Mouse (Mus musculus) embryonic facial prominence, embryonic 14.5 days (tissue): Measurements from ENCODE around the gene Sox4. TPM values are rescaled to one million over a fixed set of nuclear protein-coding genes. Genes with fewer than 3 reads are reported as not detected.

Experiments
- ATAC-seq: fragments of 200-750 bp; cut with Nextera tagmentation; 2 replicates; pipeline ENCODE4 v1.8.0; 2017; ENCODE audit warnings: low read depth, moderate number of reproducible peaks, moderate TSS enrichment
- DNase-seq: peaks from one replicate; pipeline ENCODE4 v3.0.0-alpha.2; 2015; ENCODE audit warnings: low spot score
- H3K27ac ChIP-seq: fragments of 300-500 bp; sonication (generic); replicated peaks from 2 replicates; pipeline ENCODE4 v1.5.1; 2014; ENCODE audit warnings: low read depth, mild to moderate bottlenecking, low read length, moderate library complexity
- H3K27me3 ChIP-seq: fragments of 300-500 bp; sonication (generic); replicated peaks from 2 replicates; pipeline ENCODE4 v1.6.1; 2014; ENCODE audit warnings: low read length; ENCODE audit not compliant: control insufficient read depth, insufficient read depth
- H3K36me3 ChIP-seq: fragments of 300-500 bp; sonication (generic); 2 replicates; pipeline ENCODE4 v1.6.1; 2014; ENCODE audit warnings: low read length, mixed read lengths; ENCODE audit not compliant: control insufficient read depth, insufficient read depth
- H3K4me1 ChIP-seq: fragments of 300-500 bp; sonication (generic); 2 replicates; pipeline ENCODE4 v1.6.1; 2014; ENCODE audit warnings: antibody characterized with exemption, low read length; ENCODE audit not compliant: control insufficient read depth, insufficient read depth
- H3K4me2 ChIP-seq: fragments of 300-500 bp; sonication (generic); 2 replicates; pipeline ENCODE4 v1.6.1; 2014; ENCODE audit warnings: low read depth, mild to moderate bottlenecking, low read length, moderate library complexity, mixed read lengths
- H3K4me3 ChIP-seq: fragments of 300-500 bp; sonication (generic); 2 replicates; pipeline ENCODE4 v1.5.1; 2014; ENCODE audit warnings: low read depth, mild to moderate bottlenecking, low read length
- H3K9ac ChIP-seq: fragments of 300-500 bp; sonication (generic); 2 replicates; pipeline ENCODE4 v1.6.1; 2014; ENCODE audit warnings: low read depth, mild to moderate bottlenecking, low read length, moderate library complexity, mixed read lengths
- H3K9me3 ChIP-seq: fragments of 300-500 bp; sonication (generic); 2 replicates; pipeline ENCODE4 v1.6.1; 2016; ENCODE audit warnings: low read length; ENCODE audit not compliant: control insufficient read depth
- WGBS: fragments of 180-500 bp; shearing (Covaris S2); extraction: QIAGEN DNeasy Blood & Tissue Kit; methylation state at CpG from one replicate; pipeline ENCODE4 v1.1.7; 2014; 5-methylcytosine and 5-hydroxymethylcytosine counted together
- polyA plus RNA-seq: library from polyadenylated mRNA; unstranded; fragments of >200 nt; fragmentation: Nextera tagmentation; extraction: Ambion mirVana; gene quantifications from 2 replicates; pipeline ENCODE4 v1.2.1, GENCODE M21; 2014

Sox4 gene
- polyA plus RNA-seq: 62.7 and 67.5 TPM in 2 replicates

GRCm38 (mm10) chr13:28953581-28953991 is at the start of gene Sox4:
Gene Sox4 (minus strand): TSS chr13:28953713.
- no peaks in the 10 kb centered on the region for H3K27me3 ChIP-seq
- peak within 1 kb of the TSS; percentile 68 for H3K4me2 ChIP-seq
- peak; percentile 100 for DNase-seq
- peaks cover 5% of the 10 kb centered on the region; the same call in 1 of the 2 replicates for H3K36me3 ChIP-seq
- peak within 1 kb of the TSS; percentile 99 for H3K4me3 ChIP-seq
- WGBS: under 1% methylated on average over 19 of the region's 19 CpGs
- 0 out of 2 replicates have a peak, but pooled peaks cover 8% of the 10 kb centered on the region for H3K4me1 ChIP-seq
- ATAC-seq: peak; percentile 90
- no peaks in the 10 kb centered on the region for H3K9me3 ChIP-seq
- peak within 1 kb of the TSS; percentile 100 for H3K9ac ChIP-seq
- H3K27ac ChIP-seq: peak within 1 kb of the TSS; percentile 100

- Histone ChIP-seq H3K9me3 (no peaks in the 10 kb centered on the region), H3K4me3 (no peak overlapping the region), H3K4me1 (no peaks in the 10 kb centered on the region), H3K27me3 (no peaks in the 10 kb centered on the region), H3K9ac (no peak overlapping the region), H3K36me3 (no peaks in the 10 kb centered on the region), H3K4me2 (no peak overlapping the region), H3K27ac (no peak overlapping the region)
- ATAC-seq: no peak
- no peak for DNase-seq
- WGBS: 52% methylated on average over 7 of the region's 7 CpGs
These were observed 38.6 kb upstream of the Sox4 start for GRCm38 (mm10) chr13:28991899-28992664.

- no peak overlapping the region for H3K4me2 ChIP-seq
- ATAC-seq (peak; percentile 55; the same call in 1 of the 2 replicates), DNase-seq (peak; percentile 18)
- 32% methylated on average over 16 of the region's 16 CpGs for WGBS
- H3K4me3 ChIP-seq: no peak overlapping the region
- no peaks in the 10 kb centered on the region for H3K9me3 ChIP-seq
- no peaks in the 10 kb centered on the region for H3K27me3 ChIP-seq
- no peaks in the 10 kb centered on the region for H3K36me3 ChIP-seq
- H3K27ac ChIP-seq: no peak overlapping the region
- H3K4me1 ChIP-seq: no peaks in the 10 kb centered on the region
- H3K9ac ChIP-seq: no peak overlapping the region
These were observed 35.5 kb upstream of the Sox4 start for GRCm38 (mm10) chr13:28988751-28989703.

GRCm38 (mm10) chr13:28980681-28981080 is 27.2 kb upstream of the Sox4 start:
- Histone ChIP-seq H3K9me3 (peaks cover 5% of the 10 kb centered on the region; the same call in 1 of the 2 replicates), H3K27me3 (no peaks in the 10 kb centered on the region), H3K36me3 (no peaks in the 10 kb centered on the region), H3K4me2 (no peak overlapping the region), H3K27ac (no peak overlapping the region), H3K9ac (no peak overlapping the region), H3K4me1 (no peaks in the 10 kb centered on the region), H3K4me3 (no peak overlapping the region)
- DNase-seq (no peak), ATAC-seq (no peak)
- 72% methylated on average over 3 of the region's 4 CpGs for WGBS

- no peak overlapping the region for H3K4me3 ChIP-seq
- H3K4me2 ChIP-seq: no peak overlapping the region
- H3K9me3 ChIP-seq: peaks cover 5% of the 10 kb centered on the region; the same call in 1 of the 2 replicates
- no peak overlapping the region for H3K9ac ChIP-seq
- no peaks in the 10 kb centered on the region for H3K36me3 ChIP-seq
- ATAC-seq (no peak), DNase-seq (no peak)
- no peaks in the 10 kb centered on the region for H3K27me3 ChIP-seq
- no peak overlapping the region for H3K27ac ChIP-seq
- WGBS: 88% methylated on average over 4 of the region's 4 CpGs
- H3K4me1 ChIP-seq: no peaks in the 10 kb centered on the region
These were observed 21.5 kb upstream of the Sox4 start for GRCm38 (mm10) chr13:28975011-28975410.

GRCm38 (mm10) chr13:28974597-28974996 is 21.1 kb upstream of the Sox4 start:
- ATAC-seq (no peak), DNase-seq (no peak)
- Histone ChIP-seq H3K4me1 (no peaks in the 10 kb centered on the region), H3K9ac (no peak overlapping the region), H3K4me3 (no peak overlapping the region), H3K36me3 (no peaks in the 10 kb centered on the region), H3K27ac (no peak overlapping the region), H3K27me3 (no peaks in the 10 kb centered on the region), H3K9me3 (peaks cover 5% of the 10 kb centered on the region; the same call in 1 of the 2 replicates), H3K4me2 (no peak overlapping the region)
- WGBS: 64% methylated on average over 5 of the region's 5 CpGs

GRCm38 (mm10) chr13:28960916-28961315 is 7.4 kb upstream of the Sox4 start:
- DNase-seq (no peak), ATAC-seq (no peak)
- Histone ChIP-seq H3K27me3 (no peaks in the 10 kb centered on the region), H3K36me3 (no peaks in the 10 kb centered on the region), H3K27ac (no peak overlapping the region), H3K4me3 (no peak overlapping the region), H3K9ac (no peak overlapping the region), H3K4me1 (0 out of 2 replicates have a peak, but pooled peaks cover 8% of the 10 kb centered on the region), H3K4me2 (no peak overlapping the region), H3K9me3 (no peaks in the 10 kb centered on the region)
- WGBS: 98% methylated on average over 8 of the region's 8 CpGs

GRCm38 (mm10) chr13:28959458-28959978 is 6.0 kb upstream of the Sox4 start:
- Histone ChIP-seq H3K4me1 (0 out of 2 replicates have a peak, but pooled peaks cover 8% of the 10 kb centered on the region), H3K9ac (peak overlapping the region; percentile 75), H3K27me3 (no peaks in the 10 kb centered on the region), H3K27ac (peak overlapping the region; percentile 92), H3K4me3 (peak overlapping the region; percentile 52), H3K4me2 (peak overlapping the region; percentile 98), H3K9me3 (no peaks in the 10 kb centered on the region), H3K36me3 (no peaks in the 10 kb centered on the region)
- peak; percentile 85 for ATAC-seq
- WGBS: 1% methylated on average over 29 of the region's 31 CpGs
- peak; percentile 90 for DNase-seq
